Mouse (Mus musculus): Measurements from ENCODE around the gene A530084C06Rik. TPM values are rescaled to one million over a fixed set of nuclear protein-coding genes. Genes with fewer than 3 reads are reported as not detected.

The A530084C06Rik gene
- total RNA-seq (2023) = not detected

DNA sequence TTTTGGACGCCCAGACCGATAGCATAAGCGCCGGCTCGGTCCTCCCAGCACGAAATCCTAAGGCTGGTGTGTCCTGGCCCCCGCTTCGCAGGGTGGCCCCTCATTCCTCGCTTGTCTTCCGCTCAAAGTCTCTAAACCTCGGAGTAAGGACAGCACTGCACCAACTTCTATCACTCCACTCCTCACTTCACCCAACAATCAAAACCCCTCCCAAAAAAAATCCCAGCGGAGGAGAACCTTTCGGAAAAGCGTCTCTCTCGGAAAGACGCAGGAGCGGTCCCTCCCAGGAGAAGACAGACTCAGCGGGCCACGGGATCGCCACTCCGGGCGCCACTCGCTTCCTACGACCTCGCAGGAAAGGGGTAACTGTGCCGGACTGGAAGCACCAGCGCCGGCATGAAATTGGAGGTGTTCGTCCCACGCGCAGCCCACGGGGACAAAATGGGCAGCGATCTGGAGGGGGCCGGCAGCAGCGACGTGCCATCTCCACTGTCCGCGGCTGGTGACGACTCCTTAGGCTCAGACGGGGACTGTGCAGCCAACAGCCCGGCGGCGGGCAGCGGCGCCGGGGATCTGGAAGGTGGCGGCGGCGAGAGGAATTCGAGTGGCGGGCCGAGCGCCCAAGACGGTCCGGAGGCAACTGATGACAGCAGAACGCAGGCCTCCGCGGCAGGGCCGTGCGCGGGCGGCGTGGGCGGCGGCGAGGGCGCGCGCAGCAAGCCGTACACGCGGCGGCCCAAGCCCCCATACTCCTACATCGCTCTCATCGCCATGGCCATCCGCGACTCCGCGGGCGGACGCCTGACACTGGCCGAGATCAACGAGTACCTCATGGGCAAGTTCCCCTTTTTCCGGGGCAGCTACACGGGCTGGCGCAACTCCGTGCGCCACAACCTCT lies at the start of gene A530084C06Rik:
TSS of gene A530084C06Rik (minus strand) at position 813 of the 898 bp plus-strand sequence.

DNA sequence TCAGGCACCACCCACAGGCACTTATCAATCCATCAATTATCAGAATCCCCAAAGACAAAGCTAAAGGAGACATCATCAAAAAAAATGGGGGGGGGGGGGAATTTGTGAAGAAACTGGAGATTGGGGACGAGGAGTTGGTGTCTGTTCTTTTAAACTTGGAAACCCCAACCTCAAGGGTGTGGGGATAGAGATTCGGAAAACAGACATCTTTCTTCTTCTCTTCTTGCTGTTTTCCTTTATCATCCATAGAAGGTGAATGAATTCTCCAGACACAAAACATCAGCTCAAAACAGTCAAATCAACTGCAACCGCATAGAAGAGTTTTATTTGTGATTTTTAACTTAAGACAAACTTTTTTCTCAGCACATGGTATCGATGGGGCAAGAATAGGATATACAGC lies 3.3 kb downstream of the A530084C06Rik start, which contains the start of gene Foxq1:
TSS of gene Foxq1 (plus strand) at position 301 of the 400 bp plus-strand sequence.

Other genes starting within 250 kb of the A530084C06Rik start
- gene Foxq1, start 3.2 kb downstream of the A530084C06Rik start, total RNA-seq (2023) = not detected
- gene Foxf2, start 66.5 kb upstream of the A530084C06Rik start, total RNA-seq (2023) = not detected
- gene Foxc1, start 247.3 kb upstream of the A530084C06Rik start, total RNA-seq (2023) = not detected